Mouse (Mus musculus) limb, embryonic 10.5 days (tissue): ENCODE data around the gene Gzmd. TPM values are rescaled to one million over a fixed set of nuclear protein-coding genes. Genes with fewer than 3 reads are reported as not detected.

ENCODE experiments used
- DNase-seq: peaks from one replicate; pipeline ENCODE4 v3.0.0-alpha.2; 2017; ENCODE audit warnings: low spot score
- H3K27ac ChIP-seq: fragments of 300-500 bp; sonication (generic); 2 replicates; pipeline ENCODE4 v1.5.1; 2016; ENCODE audit warnings: mild to moderate bottlenecking
- H3K27me3 ChIP-seq: fragments of 300-500 bp; sonication (generic); 2 replicates; pipeline ENCODE4 v1.6.1; 2016; ENCODE audit warnings: low read depth, mild to moderate bottlenecking; ENCODE audit not compliant: poor library complexity, severe bottlenecking
- H3K36me3 ChIP-seq: fragments of 300-500 bp; sonication (generic); 2 replicates; pipeline ENCODE4 v1.6.1; 2016; ENCODE audit warnings: mild to moderate bottlenecking, moderate library complexity
- H3K4me1 ChIP-seq: fragments of 300-500 bp; sonication (generic); 2 replicates; pipeline ENCODE4 v1.6.1; 2016
- H3K4me3 ChIP-seq: fragments of 300-500 bp; sonication (generic); 2 replicates; pipeline ENCODE4 v1.5.1; 2016; ENCODE audit warnings: mild to moderate bottlenecking, moderate library complexity
- H3K9me3 ChIP-seq: fragments of 300-500 bp; sonication (generic); replicated peaks from 2 replicates; pipeline ENCODE4 v1.6.1; 2016; ENCODE audit warnings: mild to moderate bottlenecking
- WGBS: fragments of 180-500 bp; shearing (Covaris S2); methylation state at CpG from one replicate; pipeline ENCODE4 v1.1.7; 2016; 5-methylcytosine and 5-hydroxymethylcytosine counted together
- microRNA-seq: library from miRNA; unstranded; fragments of <30 nt; microRNA quantifications from one replicate; pipeline ENCODE4, GENCODE M21; 2017
- polyA plus RNA-seq: library from polyadenylated mRNA; unstranded; fragments of >200 nt; fragmentation: Nextera tagmentation; extraction: Ambion mirVana; gene quantifications from 2 replicates; pipeline ENCODE4 v1.2.1, GENCODE M21; 2016

Gzmd gene
- polyA plus RNA-seq, 1 experiment from 2014 or later: not detected

- H3K4me1 ChIP-seq: no peaks in the 10 kb centered on the region
- H3K9me3 ChIP-seq: no peaks in the 10 kb centered on the region
- no peak for DNase-seq
- H3K4me3 ChIP-seq: no peak overlapping the region
- no peak overlapping the region for H3K27ac ChIP-seq
- whole genome bisulfite sequencing: 85% methylated on average over 13 of the region's 13 CpGs
- no peaks in the 10 kb centered on the region for H3K27me3 ChIP-seq
- no peaks in the 10 kb centered on the region for H3K36me3 ChIP-seq
Measured at GRCm38 (mm10) chr14:56105447-56106180, 26.8 kb downstream of the Gzmd start.

- Histone ChIP-seq H3K27ac (no peak overlapping the region), H3K9me3 (no peaks in the 10 kb centered on the region), H3K4me1 (no peaks in the 10 kb centered on the region), H3K36me3 (no peaks in the 10 kb centered on the region), H3K27me3 (no peaks in the 10 kb centered on the region), H3K4me3 (no peak overlapping the region)
- WGBS: 93% methylated on average over 5 of the region's 5 CpGs
- no peak for DNase-seq
Measured at GRCm38 (mm10) chr14:56105016-56105415, 27.4 kb downstream of the Gzmd start.

GRCm38 (mm10) chr14:56103452-56103851 lies 29.0 kb downstream of the Gzmd start:
- WGBS: 84% methylated on average over 3 of the region's 3 CpGs

GRCm38 (mm10) chr14:56102386-56102785 lies 30.0 kb downstream of the Gzmd start, which contains the start of gene Ctsg:
Ctsg (minus strand) TSS chr14:56102574.
- Histone ChIP-seq H3K9me3 (no peaks in the 10 kb centered on the region), H3K36me3 (no peaks in the 10 kb centered on the region), H3K27me3 (no peaks in the 10 kb centered on the region), H3K4me1 (no peaks in the 10 kb centered on the region), H3K4me3 (no peak within 1 kb of the TSS), H3K27ac (no peak within 1 kb of the TSS)
- DNase-seq: no peak
- WGBS: 85% methylated on average over 10 of the region's 10 CpGs

More at GRCm38 (mm10) chr14:56103452-56103851, 29.0 kb downstream of the Gzmd start:
- no peaks in the 10 kb centered on the region for H3K4me1 ChIP-seq
- H3K9me3 ChIP-seq: no peaks in the 10 kb centered on the region
- H3K4me3 ChIP-seq: no peak overlapping the region
- no peak overlapping the region for H3K27ac ChIP-seq
- H3K36me3 ChIP-seq: no peaks in the 10 kb centered on the region
- H3K27me3 ChIP-seq: no peaks in the 10 kb centered on the region
- no peak for DNase-seq

DNA sequence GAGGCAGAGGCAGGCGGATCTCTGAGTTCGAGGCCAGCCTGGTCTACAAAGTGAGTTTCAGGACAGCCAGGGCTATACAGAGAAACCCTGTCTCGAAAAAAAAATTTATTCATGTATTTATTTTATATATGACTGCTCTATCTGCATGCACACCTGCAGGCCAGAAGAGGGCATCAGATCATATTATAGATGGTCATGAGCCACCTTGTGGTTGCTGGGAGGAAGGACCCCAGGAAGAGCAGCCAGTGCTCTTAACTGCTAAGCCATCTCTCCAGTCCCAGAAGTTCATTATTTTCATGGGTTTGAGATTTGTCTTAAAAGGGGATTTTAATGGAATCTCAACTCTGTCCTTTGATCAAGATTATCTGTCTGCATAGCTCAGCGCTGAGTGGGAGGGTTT lies 33.5 kb downstream of the Gzmd start:
- Histone ChIP-seq H3K4me1 (no peaks in the 10 kb centered on the region), H3K4me3 (no peak overlapping the region), H3K36me3 (no peaks in the 10 kb centered on the region), H3K27me3 (no peaks in the 10 kb centered on the region), H3K9me3 (no peaks in the 10 kb centered on the region), H3K27ac (no peak overlapping the region)
- no peak for DNase-seq
- 80% methylated on average over 4 of the region's 4 CpGs for WGBS

- 85% methylated on average over 1 of the region's 1 CpGs for WGBS
- Histone ChIP-seq H3K4me3 (no peak overlapping the region), H3K4me1 (no peaks in the 10 kb centered on the region), H3K36me3 (no peaks in the 10 kb centered on the region), H3K27me3 (no peaks in the 10 kb centered on the region), H3K9me3 (no peaks in the 10 kb centered on the region), H3K27ac (no peak overlapping the region)
- DNase-seq: no peak
Measured at GRCm38 (mm10) chr14:56097597-56097996, 34.8 kb downstream of the Gzmd start.

DNA sequence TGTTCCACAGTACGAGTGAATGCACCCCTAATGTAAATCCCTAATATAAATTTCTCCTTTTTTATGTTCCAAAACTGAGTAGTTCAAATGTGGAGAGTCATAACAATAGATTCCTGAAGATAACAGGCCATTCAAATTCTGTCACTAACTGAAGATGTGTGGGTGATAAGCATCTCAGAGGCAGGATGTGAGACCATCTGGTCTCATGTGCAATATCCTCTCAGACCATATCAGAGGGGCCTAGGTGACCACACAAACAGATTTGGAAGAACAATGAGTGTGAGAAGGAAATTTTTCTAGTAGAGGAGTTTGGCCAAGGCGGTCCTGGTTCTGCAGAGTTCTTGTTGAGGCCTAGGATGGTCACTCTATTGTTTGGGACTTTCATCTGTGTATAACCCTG lies 39.1 kb downstream of the Gzmd start:
- H3K4me3 ChIP-seq: no peak overlapping the region
- H3K27ac ChIP-seq: no peak overlapping the region
- no peaks in the 10 kb centered on the region for H3K36me3 ChIP-seq
- no peaks in the 10 kb centered on the region for H3K9me3 ChIP-seq
- no peaks in the 10 kb centered on the region for H3K4me1 ChIP-seq
- no peak for DNase-seq
- 84% methylated on average over 2 of the region's 2 CpGs for WGBS
- H3K27me3 ChIP-seq: no peaks in the 10 kb centered on the region

DNA sequence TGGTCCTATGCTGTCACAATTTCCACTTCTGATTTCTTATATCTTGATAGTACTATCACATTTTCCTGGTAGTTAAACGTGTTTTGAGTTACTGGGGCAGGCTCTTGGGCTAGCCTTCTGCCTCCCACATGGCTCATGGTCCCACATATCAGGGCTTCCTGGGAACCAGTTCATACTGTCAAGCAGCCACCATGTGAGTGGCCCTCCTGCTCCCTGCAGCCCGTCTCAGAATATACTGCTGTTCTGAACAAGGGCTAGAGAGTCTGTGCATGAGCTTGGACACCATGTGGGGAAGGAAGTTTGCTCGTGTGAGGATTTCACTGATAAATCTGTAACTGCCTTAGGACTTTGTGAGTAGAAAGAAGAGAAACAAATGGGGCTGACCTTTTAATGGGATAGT lies 45.7 kb downstream of the Gzmd start:
- Histone ChIP-seq H3K4me3 (no peak overlapping the region), H3K4me1 (no peaks in the 10 kb centered on the region), H3K27me3 (no peaks in the 10 kb centered on the region), H3K9me3 (no peaks in the 10 kb centered on the region), H3K27ac (no peak overlapping the region), H3K36me3 (no peaks in the 10 kb centered on the region)
- WGBS: 72% methylated on average over 3 of the region's 3 CpGs
- DNase-seq: no peak

DNA sequence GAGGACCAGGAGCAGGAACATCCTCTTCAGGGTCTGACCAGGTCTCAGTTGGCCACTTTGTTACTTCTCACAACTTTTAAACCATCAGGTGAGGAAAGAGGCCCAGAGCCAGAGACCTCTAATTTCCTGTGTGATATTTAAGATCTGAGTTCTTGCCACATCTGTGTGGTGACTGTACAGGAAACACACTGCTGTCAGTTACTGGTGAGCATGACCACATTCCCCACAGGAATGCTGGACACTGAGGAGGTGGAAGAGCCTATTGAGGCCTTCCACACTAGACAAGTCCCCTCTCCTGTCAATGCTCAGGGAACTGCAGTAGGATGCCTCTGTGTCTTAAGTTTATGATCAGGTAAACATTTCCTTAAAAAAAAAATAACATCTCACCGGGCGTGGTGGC lies 47.2 kb downstream of the Gzmd start, which contains the start of gene Mcpt8:
Gene Mcpt8 (minus strand): TSS at position 107 of the 400 bp plus-strand sequence.
- Histone ChIP-seq H3K27ac (no peak within 1 kb of the TSS), H3K4me3 (no peak within 1 kb of the TSS), H3K9me3 (no peaks in the 10 kb centered on the region), H3K27me3 (no peaks in the 10 kb centered on the region), H3K36me3 (no peaks in the 10 kb centered on the region), H3K4me1 (no peaks in the 10 kb centered on the region)
- 98% methylated on average over 2 of the region's 2 CpGs for WGBS
- DNase-seq: no peak

DNA sequence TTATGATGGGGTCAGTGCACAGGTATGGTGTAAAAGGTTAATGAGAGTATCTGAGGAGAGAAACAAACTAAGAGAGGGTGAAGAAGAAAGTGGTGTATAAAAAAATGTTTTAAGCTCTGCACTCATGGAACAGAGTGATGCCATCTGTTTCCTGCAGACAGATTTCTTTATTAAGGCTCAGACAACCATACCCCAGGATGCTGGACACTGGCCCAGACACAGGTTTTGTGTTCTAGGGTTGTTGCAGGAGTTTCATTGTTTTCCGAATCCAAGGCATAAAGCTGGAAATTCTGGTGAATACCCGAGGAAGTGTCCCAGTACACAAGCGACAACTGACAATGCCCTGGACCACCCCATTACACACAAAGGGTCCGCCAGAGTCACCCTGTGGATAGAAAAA lies 50.4 kb downstream of the Gzmd start:
- no peaks in the 10 kb centered on the region for H3K4me1 ChIP-seq
- H3K4me3 ChIP-seq: no peak overlapping the region
- no peaks in the 10 kb centered on the region for H3K27me3 ChIP-seq
- H3K27ac ChIP-seq: no peak overlapping the region
- no peak for DNase-seq
- WGBS: 88% methylated on average over 4 of the region's 4 CpGs
- no peaks in the 10 kb centered on the region for H3K36me3 ChIP-seq
- no peaks in the 10 kb centered on the region for H3K9me3 ChIP-seq

Small RNA genes lying within 50 kb of the gene (microRNA-seq; reads per million reads assigned to microRNA genes)
- not detected for gene Mir6949

Other genes starting within 250 kb of the Gzmd start
- gene Cbln3, start 248.2 kb downstream of the Gzmd start, polyA plus RNA-seq: 0.15 and 0.31 TPM in 2 replicates
- 35.0 and 38.8 TPM in 2 replicates for gene Khnyn, start 247.7 kb downstream of the Gzmd start, polyA plus RNA-seq
- 55.0 and 70.3 TPM in 2 replicates for gene Sdr39u1, start 232.3 kb downstream of the Gzmd start, polyA plus RNA-seq
- gene Cma1, start 187.9 kb downstream of the Gzmd start, polyA plus RNA-seq: not detected in 2 replicates
- not detected in 2 replicates for gene Cma2, start 181.6 kb downstream of the Gzmd start, polyA plus RNA-seq
- gene Mcpt1, start 114.6 kb downstream of the Gzmd start, polyA plus RNA-seq: not detected in 2 replicates
- not detected in 2 replicates for gene Mcpt9, start 102.1 kb downstream of the Gzmd start, polyA plus RNA-seq
- not detected in 2 replicates for gene Mcpt2, start 90.6 kb downstream of the Gzmd start, polyA plus RNA-seq
- not detected in 2 replicates for gene Mcpt4, start 70.3 kb downstream of the Gzmd start, polyA plus RNA-seq
- not detected in 2 replicates for gene Mcpt8, start 47.3 kb downstream of the Gzmd start, polyA plus RNA-seq
- not detected in 2 replicates for gene Ctsg, start 30.0 kb downstream of the Gzmd start, polyA plus RNA-seq
- not detected in 2 replicates for gene Gzme, start 12.0 kb downstream of the Gzmd start, polyA plus RNA-seq
- not detected in 2 replicates for gene Gzmg, start 27.0 kb upstream of the Gzmd start, polyA plus RNA-seq
- gene Gzmn, start 42.0 kb upstream of the Gzmd start, polyA plus RNA-seq: not detected in 2 replicates
- not detected in 2 replicates for gene Gzmf, start 78.8 kb upstream of the Gzmd start, polyA plus RNA-seq
- 0.23 and 0.28 TPM in 2 replicates for gene Gzmc, start 102.0 kb upstream of the Gzmd start, polyA plus RNA-seq
- not detected in 2 replicates for gene Gzmb, start 129.7 kb upstream of the Gzmd start, polyA plus RNA-seq
- gene Atp12a, start 232.5 kb upstream of the Gzmd start, polyA plus RNA-seq: not detected in 2 replicates